Mouse (Mus musculus) spleen, adult 2 months (tissue): ENCODE measurements around the gene Tsc2. TPM values are rescaled to one million over a fixed set of nuclear protein-coding genes. Genes with fewer than 3 reads are reported as not detected.

Experiments used
- DNase-seq, 2 experiments: peaks; one replicate each; pipeline versions ENCODE4 v3.0.0 to v3.0.0-alpha.2; 2012 to 2021; ENCODE audit warnings: low spot score in 2 of 2, low read depth in 1 of 2
- H3K27ac ChIP-seq: fragments of 200-500 bp; 2 replicates; pipeline ENCODE4 v1.5.1; 2012; ENCODE audit warnings: low read length, inconsistent platforms; ENCODE audit not compliant: insufficient read depth
- H3K27me3 ChIP-seq: fragments of 200-500 bp; 2 replicates; pipeline ENCODE4 v1.6.1; 2012; ENCODE audit warnings: mild to moderate bottlenecking, moderate library complexity, low read length, inconsistent platforms; ENCODE audit not compliant: control insufficient read depth, insufficient read depth
- H3K36me3 ChIP-seq: fragments of 200-500 bp; 2 replicates; pipeline ENCODE4 v1.6.1; 2012; ENCODE audit warnings: mild to moderate bottlenecking, low read length, inconsistent platforms; ENCODE audit not compliant: control insufficient read depth, insufficient read depth
- H3K4me1 ChIP-seq: fragments of 200-500 bp; 2 replicates; pipeline ENCODE4 v1.6.1; 2011; ENCODE audit warnings: inconsistent platforms; ENCODE audit not compliant: control insufficient read depth, insufficient read depth, insufficient read length
- H3K4me3 ChIP-seq: fragments of 200-500 bp; 2 replicates; pipeline ENCODE4 v1.5.1; 2011; ENCODE audit warnings: mild to moderate bottlenecking, inconsistent platforms; ENCODE audit not compliant: insufficient read depth, insufficient read length; ENCODE audit errors: extremely low read depth
- CTCF ChIP-seq: fragments of 200-500 bp; IDR thresholded peaks from 2 replicates; pipeline ENCODE4 v1.5.1; 2011; ENCODE audit warnings: mild to moderate bottlenecking, inconsistent platforms; ENCODE audit not compliant: insufficient read depth, insufficient read length, insufficient replicate concordance; ENCODE audit errors: extremely low read depth
- POLR2A ChIP-seq: fragments of 200-500 bp; IDR thresholded peaks from 2 replicates; pipeline ENCODE4 v1.6.1; 2011; ENCODE audit warnings: low read depth, low read length, inconsistent platforms
- WGBS: fragments of 180-500 bp; shearing (Covaris S2); methylation state at CpG from one replicate; pipeline ENCODE4 v1.1.7; 2018; 5-methylcytosine and 5-hydroxymethylcytosine counted together
- polyA plus RNA-seq: library from polyadenylated mRNA; depleted of rRNA; stranded (reverse); fragments of >200 nt; gene quantifications from 2 replicates; pipeline ENCODE4 v1.2.3, GENCODE M21; 2012

Tsc2 gene
- polyA plus RNA-seq, 1 experiment, result 86.1 TPM

- Histone ChIP-seq H3K27ac (no peak overlapping the region), H3K4me3 (no peak overlapping the region), H3K36me3 (no peaks in the 10 kb centered on the region), H3K4me1 (peaks cover 6% of the 10 kb centered on the region; the same call in 1 of the 2 replicates), H3K27me3 (peaks cover 15% of the 10 kb centered on the region)
- WGBS, result 81% methylated on average over 4 of the region's 4 CpGs
- no peak for TF ChIP-seq CTCF
- TF ChIP-seq POLR2A, result no peak
- no peak for DNase-seq
These were observed 22.5 kb upstream of the Tsc2 start for GRCm38 (mm10) chr17:24654969-24655368.

DNA sequence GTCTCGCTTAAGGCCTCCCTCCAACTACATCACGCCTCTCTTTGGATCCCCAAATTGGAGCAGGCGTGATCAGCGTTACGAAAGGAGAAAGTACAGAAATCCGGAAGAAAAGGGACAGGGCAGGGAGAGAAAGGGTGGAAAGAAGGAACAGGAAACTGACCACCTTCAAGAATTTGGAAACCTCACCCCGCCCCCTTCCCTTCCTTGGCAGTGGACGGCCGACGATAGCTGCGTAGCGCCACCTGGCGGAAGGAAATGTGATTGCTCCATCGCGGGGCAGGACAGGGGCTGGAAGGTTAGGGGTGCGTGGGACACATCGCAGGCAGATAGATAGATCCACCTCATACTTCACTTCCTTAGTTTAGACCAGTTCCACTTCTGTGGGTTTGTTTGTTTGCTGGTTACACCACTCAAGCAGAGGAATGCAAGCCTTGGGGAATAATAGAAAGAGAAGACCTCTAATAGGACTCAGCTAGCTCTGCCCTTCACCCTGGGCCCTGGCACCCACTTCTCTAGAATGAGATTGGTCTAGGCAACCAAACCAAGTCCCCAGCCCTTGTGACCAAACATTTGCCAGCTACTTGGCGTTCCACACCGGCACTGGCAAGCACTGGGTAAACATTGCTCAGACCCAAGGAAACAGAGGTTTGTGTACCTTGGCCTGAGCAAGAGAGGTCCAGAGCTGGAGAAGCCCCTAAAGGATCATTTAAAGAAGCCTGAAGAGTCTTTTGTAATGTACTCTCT, 21.7 kb upstream of the Tsc2 start:
- H3K27me3 ChIP-seq, result peaks cover 18% of the 10 kb centered on the region
- H3K27ac ChIP-seq, result no peak overlapping the region
- peaks cover 10% of the 10 kb centered on the region for H3K4me1 ChIP-seq
- DNase-seq, result peak; percentile 32 to 57
- H3K36me3 ChIP-seq, result no peaks in the 10 kb centered on the region
- WGBS, result 10% methylated on average over 19 of the region's 19 CpGs
- no peak overlapping the region for H3K4me3 ChIP-seq
- TF ChIP-seq POLR2A (no peak), CTCF (peak; percentile 97)

GRCm38 (mm10) chr17:24651835-24652234, 19.4 kb upstream of the Tsc2 start:
- no peaks in the 10 kb centered on the region for H3K36me3 ChIP-seq
- TF ChIP-seq CTCF (no peak), POLR2A (no peak)
- H3K27me3 ChIP-seq, result peaks cover 10% of the 10 kb centered on the region
- H3K4me1 ChIP-seq, result peaks cover 4% of the 10 kb centered on the region
- H3K27ac ChIP-seq, result no peak overlapping the region
- no peak for DNase-seq
- WGBS, result 53% methylated on average over 3 of the region's 3 CpGs
- H3K4me3 ChIP-seq, result no peak overlapping the region

- peaks cover 4% of the 10 kb centered on the region for H3K4me1 ChIP-seq
- TF ChIP-seq CTCF, result no peak
- no peak for TF ChIP-seq POLR2A
- 0 out of 2 replicates have a peak overlapping the region, but pooled peaks have one; percentile 6 for H3K27ac ChIP-seq
- DNase-seq, result no peak
- H3K4me3 ChIP-seq, result no peak overlapping the region
- peaks cover 8% of the 10 kb centered on the region for H3K27me3 ChIP-seq
- 88% methylated on average over 4 of the region's 4 CpGs for WGBS
- no peaks in the 10 kb centered on the region for H3K36me3 ChIP-seq
These were observed 18.3 kb upstream of the Tsc2 start for GRCm38 (mm10) chr17:24650766-24651165.

GRCm38 (mm10) chr17:24650070-24650616, 17.7 kb upstream of the Tsc2 start, which contains the start of gene Slc9a3r2:
Slc9a3r2 (minus strand) TSS chr17:24650327.
- DNase-seq, result no peak
- Histone ChIP-seq H3K27ac (peak within 1 kb of the TSS; percentile 49), H3K36me3 (no peaks in the 10 kb centered on the region), H3K4me3 (peak within 1 kb of the TSS; percentile 52), H3K4me1 (peaks cover 4% of the 10 kb centered on the region), H3K27me3 (peaks cover 8% of the 10 kb centered on the region)
- no peak for TF ChIP-seq POLR2A
- no peak for TF ChIP-seq CTCF
- 1% methylated on average over 36 of the region's 41 CpGs for whole genome bisulfite sequencing

- H3K27ac ChIP-seq, result peak overlapping the region; percentile 49
- TF ChIP-seq POLR2A (no peak), CTCF (no peak)
These were observed 17.2 kb upstream of the Tsc2 start for GRCm38 (mm10) chr17:24649581-24650069.

More at GRCm38 (mm10) chr17:24649581-24650069, 17.2 kb upstream of the Tsc2 start:
- WGBS, result 1% methylated on average over 35 of the region's 35 CpGs
- Histone ChIP-seq H3K27me3 (peaks cover 8% of the 10 kb centered on the region), H3K4me3 (peak overlapping the region; percentile 52), H3K36me3 (no peaks in the 10 kb centered on the region), H3K4me1 (peaks cover 4% of the 10 kb centered on the region)
- DNase-seq, result no peak
